Mouse (Mus musculus) hindbrain, postnatal 0 days (tissue): ENCODE measurements around the gene Dtnbp1. TPM values are rescaled to one million over a fixed set of nuclear protein-coding genes. Genes with fewer than 3 reads are reported as not detected.

Experiments used
- ATAC-seq: fragments of 200-750 bp; cut with Nextera tagmentation; 2 replicates; pipeline ENCODE4 v1.8.0; 2017; ENCODE audit warnings: mild to moderate bottlenecking, moderate TSS enrichment, moderate library complexity
- DNase-seq: peaks from one replicate; pipeline ENCODE4 v3.0.0-alpha.2; 2015; ENCODE audit warnings: low spot score
- H3K27ac ChIP-seq: fragments of 300-500 bp; sonication (generic); 2 replicates; pipeline ENCODE4 v1.5.1; 2014; ENCODE audit warnings: mild to moderate bottlenecking
- H3K27me3 ChIP-seq: fragments of 300-500 bp; sonication (generic); 2 replicates; pipeline ENCODE4 v1.6.1; 2014; ENCODE audit warnings: low read length, mixed read lengths; ENCODE audit not compliant: insufficient read depth
- H3K36me3 ChIP-seq: fragments of 300-500 bp; sonication (generic); 2 replicates; pipeline ENCODE4 v1.6.1; 2014; ENCODE audit warnings: low read length, mixed read lengths; ENCODE audit not compliant: insufficient read depth
- H3K4me1 ChIP-seq: fragments of 300-500 bp; sonication (generic); 2 replicates; pipeline ENCODE4 v1.6.1; 2014; ENCODE audit warnings: antibody characterized with exemption, low read length, mixed read lengths; ENCODE audit not compliant: insufficient read depth
- H3K4me2 ChIP-seq: fragments of 300-500 bp; sonication (generic); 2 replicates; pipeline ENCODE4 v1.6.1; 2014; ENCODE audit warnings: low read depth, mild to moderate bottlenecking, low read length, moderate library complexity, mixed read lengths
- H3K4me3 ChIP-seq: fragments of 300-500 bp; sonication (generic); 2 replicates; pipeline ENCODE4 v1.5.1; 2014; ENCODE audit warnings: low read length
- H3K9ac ChIP-seq: fragments of 300-500 bp; sonication (generic); replicated peaks from 2 replicates; pipeline ENCODE4 v1.6.1; 2014; ENCODE audit warnings: mild to moderate bottlenecking, low read length, moderate library complexity, mixed read lengths
- H3K9me3 ChIP-seq: fragments of 300-500 bp; sonication (generic); 2 replicates; pipeline ENCODE4 v1.6.1; 2016; ENCODE audit warnings: low read length, mixed read lengths
- CTCF ChIP-seq: IDR thresholded peaks from 2 replicates; pipeline ENCODE4 v1.5.1; 2016; ENCODE audit warnings: antibody characterized with exemption, control low read depth, low read depth
- WGBS: fragments of 180-500 bp; shearing (Covaris S2); extraction: QIAGEN DNeasy Blood & Tissue Kit; methylation state at CpG from one replicate; pipeline ENCODE4 v1.1.7; 2014; 5-methylcytosine and 5-hydroxymethylcytosine counted together
- polyA plus RNA-seq: library from polyadenylated mRNA; unstranded; fragments of >200 nt; fragmentation: Nextera tagmentation; extraction: Ambion mirVana; gene quantifications from 2 replicates; pipeline ENCODE4 v1.2.1, GENCODE M21; 2015
- total RNA-seq: library from RNA; depleted of rRNA; stranded (reverse); fragments of >200 nt; gene quantifications from 2 replicates; pipeline ENCODE4 v1.2.3, GENCODE M21; 2014

The Dtnbp1 gene
- total and polyA plus RNA-seq, 2 experiments from 2014 or later, result 90.7 to 127 TPM

DNA sequence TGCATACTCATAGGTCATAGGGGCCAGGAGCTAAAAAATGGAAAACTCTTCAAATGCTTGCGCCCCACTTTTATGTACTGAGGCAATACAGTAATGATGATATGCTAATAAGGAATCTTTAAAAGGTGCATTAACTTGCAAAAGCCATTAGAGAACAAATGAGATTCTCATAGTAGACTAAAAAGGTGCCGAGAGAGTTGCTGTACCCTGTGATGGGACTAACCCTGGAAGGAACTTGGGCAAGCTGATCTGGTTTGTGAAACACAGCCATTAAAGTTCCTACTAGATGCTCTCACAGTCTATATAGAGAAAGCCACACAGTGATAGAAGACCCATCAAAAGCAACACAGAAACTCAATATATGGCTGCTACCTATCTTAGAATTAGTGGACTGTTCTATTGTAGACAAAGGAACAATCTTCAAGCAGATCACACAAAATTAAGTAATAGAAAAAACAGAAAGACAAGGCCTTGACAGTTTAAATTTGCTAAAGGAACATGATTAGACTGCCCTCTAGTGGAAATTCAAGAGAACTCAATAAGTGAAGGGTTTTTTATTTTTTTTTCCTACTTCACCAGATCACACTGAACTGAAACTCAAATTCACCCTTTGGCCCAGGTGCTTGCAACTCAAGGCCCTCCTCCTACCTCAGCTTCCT is 24.3 kb downstream of the Dtnbp1 start:
- Histone ChIP-seq H3K27ac (no peak overlapping the region), H3K4me2 (no peak overlapping the region), H3K27me3 (no peaks in the 10 kb centered on the region), H3K4me3 (no peak overlapping the region), H3K4me1 (no peaks in the 10 kb centered on the region), H3K9ac (no peak overlapping the region), H3K9me3 (no peaks in the 10 kb centered on the region), H3K36me3 (no peaks in the 10 kb centered on the region; the same call in 1 of the 2 replicates)
- WGBS, result 61% methylated on average over 2 of the region's 2 CpGs
- DNase-seq (peak; percentile 82), ATAC-seq (no peak)
- peak; percentile 77 for TF ChIP-seq CTCF

DNA sequence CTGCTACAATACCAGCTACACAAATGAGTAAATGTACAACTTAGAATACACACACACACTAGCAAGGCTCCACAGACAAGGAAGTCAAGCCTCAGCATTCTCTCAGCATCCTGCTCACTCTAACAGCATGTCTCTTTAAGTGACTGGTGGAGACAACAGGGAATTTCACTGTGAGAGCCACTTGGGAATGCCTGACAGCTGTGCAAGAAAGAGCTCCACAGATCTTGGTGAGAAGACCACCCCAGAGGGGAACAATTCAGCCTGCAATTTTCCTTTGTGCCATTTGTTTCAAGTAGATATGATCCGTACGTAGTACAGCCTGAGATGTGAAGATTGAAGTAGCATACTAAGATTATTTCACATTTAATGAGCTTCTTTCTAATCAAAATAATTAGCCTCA is 24.9 kb downstream of the Dtnbp1 start:
- Histone ChIP-seq H3K4me3 (no peak overlapping the region), H3K27me3 (no peaks in the 10 kb centered on the region), H3K4me1 (no peaks in the 10 kb centered on the region), H3K27ac (no peak overlapping the region), H3K9me3 (no peaks in the 10 kb centered on the region), H3K4me2 (no peak overlapping the region), H3K9ac (no peak overlapping the region), H3K36me3 (no peaks in the 10 kb centered on the region; the same call in 1 of the 2 replicates)
- 29% methylated on average over 2 of the region's 2 CpGs for whole genome bisulfite sequencing
- no peak for TF ChIP-seq CTCF
- ATAC-seq (0 out of 2 replicates have a peak, but pooled peaks have one; percentile 29), DNase-seq (peak; percentile 54)

GRCm38 (mm10) chr13:44960542-44961291 is 41.2 kb downstream of the Dtnbp1 start:
- DNase-seq, result peak; percentile 89
- no peaks in the 10 kb centered on the region for H3K36me3 ChIP-seq
- no peak overlapping the region for H3K4me3 ChIP-seq
- no peaks in the 10 kb centered on the region for H3K27me3 ChIP-seq
- H3K4me1 ChIP-seq, result 0 out of 2 replicates have a peak, but pooled peaks cover 6% of the 10 kb centered on the region
- no peak overlapping the region for H3K27ac ChIP-seq
- no peak overlapping the region for H3K9ac ChIP-seq
- TF ChIP-seq CTCF, result peak; percentile 50
- H3K4me2 ChIP-seq, result no peak overlapping the region
- H3K9me3 ChIP-seq, result no peaks in the 10 kb centered on the region
- peak; percentile 89 for ATAC-seq
- 48% methylated on average over 5 of the region's 5 CpGs for WGBS

GRCm38 (mm10) chr13:44957049-44957448 is 44.9 kb downstream of the Dtnbp1 start:
- no peaks in the 10 kb centered on the region for H3K27me3 ChIP-seq
- DNase-seq (no peak), ATAC-seq (no peak)
- no peak overlapping the region for H3K27ac ChIP-seq
- no peak for TF ChIP-seq CTCF
- H3K36me3 ChIP-seq, result no peaks in the 10 kb centered on the region
- H3K4me2 ChIP-seq, result no peak overlapping the region
- H3K4me3 ChIP-seq, result no peak overlapping the region
- H3K9me3 ChIP-seq, result no peaks in the 10 kb centered on the region
- 0 out of 2 replicates have a peak, but pooled peaks cover 6% of the 10 kb centered on the region for H3K4me1 ChIP-seq
- WGBS, result 94% methylated on average over 8 of the region's 8 CpGs
- no peak overlapping the region for H3K9ac ChIP-seq

DNA sequence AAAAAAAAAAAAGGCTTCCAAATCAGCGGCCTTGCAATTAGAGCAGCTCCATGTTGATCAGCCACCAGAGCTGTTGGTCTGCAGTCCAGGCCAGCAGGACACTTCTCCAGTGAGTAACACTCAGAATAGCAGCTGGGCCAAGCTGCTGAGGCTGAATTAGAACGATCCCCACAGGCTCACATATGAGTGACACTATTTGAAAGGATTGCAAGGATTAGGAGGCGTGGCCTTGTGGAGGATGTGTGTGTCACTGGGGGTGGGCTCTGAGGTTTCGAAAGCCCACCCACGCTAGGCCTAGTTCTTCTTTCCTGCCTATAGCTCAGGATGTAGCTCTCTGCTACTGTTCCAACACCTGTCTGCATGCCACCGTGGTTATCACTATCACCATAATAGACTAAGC is 46.2 kb downstream of the Dtnbp1 start:
- no peak for DNase-seq
- H3K4me3 ChIP-seq, result no peak overlapping the region
- ATAC-seq, result no peak
- no peaks in the 10 kb centered on the region for H3K27me3 ChIP-seq
- no peaks in the 10 kb centered on the region for H3K36me3 ChIP-seq
- H3K27ac ChIP-seq, result no peak overlapping the region
- H3K9me3 ChIP-seq, result no peaks in the 10 kb centered on the region
- 97% methylated on average over 6 of the region's 6 CpGs for WGBS
- no peak for TF ChIP-seq CTCF
- no peak overlapping the region for H3K4me2 ChIP-seq
- no peaks in the 10 kb centered on the region for H3K4me1 ChIP-seq
- no peak overlapping the region for H3K9ac ChIP-seq

- H3K4me1 ChIP-seq, result no peaks in the 10 kb centered on the region
- no peak overlapping the region for H3K4me2 ChIP-seq
- H3K9ac ChIP-seq, result no peak overlapping the region
- H3K27ac ChIP-seq, result no peak overlapping the region
- H3K4me3 ChIP-seq, result no peak overlapping the region
- no peak for DNase-seq
- H3K36me3 ChIP-seq, result no peaks in the 10 kb centered on the region
- no peak for ATAC-seq
- no peak for TF ChIP-seq CTCF
- no peaks in the 10 kb centered on the region for H3K27me3 ChIP-seq
- no peaks in the 10 kb centered on the region for H3K9me3 ChIP-seq
- WGBS, result 90% methylated on average over 1 of the region's 1 CpGs
Observed at GRCm38 (mm10) chr13:44954232-44954568, 47.7 kb downstream of the Dtnbp1 start.
